Mouse (Mus musculus): Measurements from ENCODE around the gene Osbp2. TPM values are rescaled to one million over a fixed set of nuclear protein-coding genes. Genes with fewer than 3 reads are reported as not detected.
"Not testable (repeated sequence)": the region's sequence is repeated elsewhere in the genome, so short reads cannot be mapped to it uniquely, and the experiment has no call there.

Osbp2 gene
- polyA plus RNA-seq (2015; fragmentation: Nextera tagmentation; extraction: Ambion mirVana) = 1.1 and 1.3 TPM in 2 replicates

- Histone ChIP-seq H3K9me3 (replicated peaks) (no peaks in the 10 kb centered on the region), H3K4me2 (replicated peaks) (peak within 1 kb of the TSS; percentile 92), H3K9ac (peak within 1 kb of the TSS; percentile 39), H3K4me1 (peaks cover 12% of the 10 kb centered on the region), H3K4me3 (replicated peaks) (peak within 1 kb of the TSS; percentile 53), H3K27me3 (peaks cover 16% of the 10 kb centered on the region; the same call in 1 of the 2 replicates), H3K36me3 (no peaks in the 10 kb centered on the region), H3K27ac (replicated peaks) (no peak within 1 kb of the TSS)
- ATAC-seq (ENCODE audit: insufficient number of reproducible peaks, low FRiP score, low TSS enrichment, low read depth) = peak; percentile 92
- WGBS = 4% methylated on average over 51 of the region's 58 CpGs
Observed at GRCm38 (mm10) chr11:3863454-3864112, at the start of gene Osbp2. Gene Osbp2 (minus strand): TSS chr11:3863903.

DNA sequence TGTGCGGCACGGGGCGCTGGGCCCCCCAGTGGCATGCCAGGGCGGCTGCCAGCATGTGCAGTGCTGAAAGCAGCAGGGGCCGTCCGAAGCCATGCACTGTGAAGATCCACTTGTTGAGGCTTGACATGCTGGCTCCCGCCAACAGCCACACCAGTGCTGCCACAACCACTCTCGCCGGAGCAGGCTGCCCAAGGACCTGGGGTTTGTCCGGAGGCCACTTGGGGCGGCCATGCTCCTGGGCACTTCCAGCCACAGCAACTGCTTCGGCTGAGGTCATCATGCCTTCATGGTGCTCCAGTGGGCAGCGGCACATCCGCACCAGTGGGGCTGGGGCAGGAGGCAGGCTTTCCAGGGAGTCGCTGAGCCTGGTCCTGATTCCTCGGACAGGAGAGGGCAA is 49.2 kb upstream of the Osbp2 start:
- H3K9ac ChIP-seq = peak overlapping the region; percentile 44; the same call in 1 of the 2 replicates
- 0 out of 2 replicates have a peak, but pooled peaks cover under 1% of the 10 kb centered on the region for H3K36me3 ChIP-seq
- peak overlapping the region; percentile 93 for H3K27ac ChIP-seq (replicated peaks)
- no peaks in the 10 kb centered on the region for H3K9me3 ChIP-seq (replicated peaks)
- peak overlapping the region; percentile 88 for H3K4me2 ChIP-seq (replicated peaks)
- H3K4me3 ChIP-seq (replicated peaks) = peak overlapping the region; percentile 63
- peaks cover 42% of the 10 kb centered on the region for H3K4me1 ChIP-seq
- no peaks in the 10 kb centered on the region for H3K27me3 ChIP-seq
- 2% methylated on average over 16 of the region's 16 CpGs for WGBS
- peak; percentile 4; the same call in 1 of the 2 replicates for ATAC-seq (ENCODE audit: insufficient number of reproducible peaks, low FRiP score, low TSS enrichment, low read depth)

DNA sequence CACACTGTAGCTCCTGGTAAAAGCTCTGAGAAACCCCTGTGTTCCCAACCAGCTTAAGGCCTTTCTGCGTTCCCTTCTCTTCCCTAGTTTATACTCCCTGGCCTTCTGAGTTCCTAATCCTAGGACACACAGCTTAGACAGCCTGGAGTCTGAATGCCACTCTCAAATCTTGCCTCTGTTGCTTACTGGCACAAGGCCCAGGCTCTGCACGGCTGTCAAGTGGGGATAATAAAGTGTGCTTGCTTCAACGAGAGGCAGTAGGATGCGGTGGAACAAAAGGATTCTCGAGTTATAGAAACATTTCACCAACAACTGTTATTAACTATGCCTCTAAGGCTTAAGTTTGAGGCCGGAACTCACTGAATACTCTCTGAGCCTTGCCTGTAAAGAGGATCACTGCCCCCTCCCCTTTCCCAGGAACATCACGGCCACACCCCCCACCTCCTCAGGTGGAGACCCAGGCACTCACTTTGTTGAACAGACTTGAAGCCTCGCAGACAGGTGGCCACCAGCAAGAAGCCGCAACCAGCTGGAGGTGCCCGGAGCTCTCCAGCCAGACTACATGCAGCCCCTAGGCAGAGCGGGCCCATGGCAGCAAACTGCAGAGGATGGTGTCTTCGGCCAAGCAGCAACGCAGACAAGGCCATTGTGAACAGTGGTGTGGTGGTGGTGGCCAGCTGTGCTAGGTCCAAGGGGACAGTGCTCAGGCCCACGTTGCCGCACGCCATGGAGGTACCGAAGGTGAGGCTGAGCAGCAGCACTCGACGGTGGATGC is 48.6 kb upstream of the Osbp2 start:
- Histone ChIP-seq H3K4me3 (replicated peaks) (peak overlapping the region; percentile 63), H3K27ac (replicated peaks) (peak overlapping the region; percentile 48; the same call in 1 of the 2 replicates), H3K4me1 (peaks cover 42% of the 10 kb centered on the region), H3K36me3 (0 out of 2 replicates have a peak, but pooled peaks cover 6% of the 10 kb centered on the region), H3K9me3 (replicated peaks) (no peaks in the 10 kb centered on the region), H3K27me3 (no peaks in the 10 kb centered on the region), H3K9ac (no peak overlapping the region), H3K4me2 (replicated peaks) (peak overlapping the region; percentile 88)
- ATAC-seq (ENCODE audit: insufficient number of reproducible peaks, low FRiP score, low TSS enrichment, low read depth) = peak; percentile 13; the same call in 1 of the 2 replicates
- WGBS = 14% methylated on average over 19 of the region's 19 CpGs

DNA sequence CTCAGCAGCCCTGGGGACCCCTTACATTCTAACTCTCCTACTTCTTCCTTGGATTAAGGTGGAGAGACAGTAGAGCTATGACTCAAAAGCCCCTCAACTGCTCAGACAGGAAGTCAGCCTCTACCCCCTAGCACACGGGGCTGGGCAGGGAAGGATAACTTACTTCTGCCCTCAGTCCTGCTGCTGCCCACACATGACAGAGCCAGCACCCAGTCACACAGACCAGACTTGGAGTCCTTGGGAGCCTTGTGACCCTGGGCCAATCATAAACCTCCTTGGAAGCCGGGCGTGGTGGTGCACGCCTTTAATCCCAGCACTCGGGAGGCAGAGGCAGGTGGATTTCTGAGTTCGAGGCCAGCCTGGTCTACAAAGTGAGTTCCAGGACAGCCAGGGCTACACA is 47.7 kb upstream of the Osbp2 start:
- not testable (repeated sequence) for H3K36me3 ChIP-seq; H3K9ac ChIP-seq; ATAC-seq (ENCODE audit: insufficient number of reproducible peaks, low FRiP score, low TSS enrichment, low read depth); H3K4me3 ChIP-seq (replicated peaks); H3K27me3 ChIP-seq; H3K27ac ChIP-seq (replicated peaks); H3K9me3 ChIP-seq (replicated peaks)
- WGBS = 82% methylated on average over 6 of the region's 6 CpGs
- Histone ChIP-seq H3K4me2 (replicated peaks) (peak overlapping the region; percentile 26), H3K4me1 (peaks cover 42% of the 10 kb centered on the region)

GRCm38 (mm10) chr11:3910513-3911310 is 47.0 kb upstream of the Osbp2 start:
- WGBS = 54% methylated on average over 5 of the region's 5 CpGs
- no peak overlapping the region for H3K9ac ChIP-seq

GRCm38 (mm10) chr11:3909236-3909635 is 45.5 kb upstream of the Osbp2 start:
- Histone ChIP-seq H3K4me2 (replicated peaks) (no peak overlapping the region), H3K9ac (no peak overlapping the region), H3K4me1 (peaks cover 38% of the 10 kb centered on the region), H3K9me3 (replicated peaks) (no peaks in the 10 kb centered on the region), H3K4me3 (replicated peaks) (no peak overlapping the region), H3K27me3 (no peaks in the 10 kb centered on the region), H3K36me3 (0 out of 2 replicates have a peak, but pooled peaks cover 8% of the 10 kb centered on the region), H3K27ac (replicated peaks) (no peak overlapping the region)
- 86% methylated on average over 4 of the region's 4 CpGs for WGBS
- ATAC-seq (ENCODE audit: insufficient number of reproducible peaks, low FRiP score, low TSS enrichment, low read depth) = no peak

More at GRCm38 (mm10) chr11:3910513-3911310, 47.0 kb upstream of the Osbp2 start:
- peak overlapping the region; percentile 26 for H3K4me2 ChIP-seq (replicated peaks)
- no peak for ATAC-seq (ENCODE audit: insufficient number of reproducible peaks, low FRiP score, low TSS enrichment, low read depth)
- no peak overlapping the region for H3K4me3 ChIP-seq (replicated peaks)
- 0 out of 2 replicates have a peak, but pooled peaks cover 8% of the 10 kb centered on the region for H3K36me3 ChIP-seq
- peaks cover 42% of the 10 kb centered on the region for H3K4me1 ChIP-seq
- no peaks in the 10 kb centered on the region for H3K9me3 ChIP-seq (replicated peaks)
- H3K27ac ChIP-seq (replicated peaks) = no peak overlapping the region
- no peaks in the 10 kb centered on the region for H3K27me3 ChIP-seq

DNA sequence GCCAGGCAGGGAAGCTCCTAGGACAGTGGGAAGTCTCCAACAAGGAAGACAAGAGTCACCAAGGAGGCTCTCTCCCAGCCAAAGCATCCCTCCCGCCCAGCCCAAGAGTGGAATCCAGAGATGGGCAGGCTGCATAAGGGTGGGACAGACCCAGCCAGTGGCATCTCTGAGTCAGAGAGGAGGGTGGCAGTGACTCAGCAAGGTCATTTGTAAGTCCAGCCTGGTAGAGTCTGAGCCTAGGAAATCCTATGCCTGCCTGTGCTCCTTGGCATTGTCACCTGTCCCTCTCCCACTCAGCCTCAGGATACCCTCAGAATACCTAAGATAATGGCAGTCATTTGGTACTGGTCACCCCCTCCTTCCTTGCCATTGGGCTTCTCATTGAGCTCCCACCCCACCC is 41.7 kb upstream of the Osbp2 start:
- peaks cover 4% of the 10 kb centered on the region; the same call in 1 of the 2 replicates for H3K4me1 ChIP-seq
- H3K4me3 ChIP-seq (replicated peaks) = no peak overlapping the region
- H3K9ac ChIP-seq = no peak overlapping the region
- no peaks in the 10 kb centered on the region for H3K27me3 ChIP-seq
- H3K27ac ChIP-seq (replicated peaks) = no peak overlapping the region
- H3K36me3 ChIP-seq = 0 out of 2 replicates have a peak, but pooled peaks cover 8% of the 10 kb centered on the region
- H3K9me3 ChIP-seq (replicated peaks) = no peaks in the 10 kb centered on the region
- 86% methylated on average over 1 of the region's 1 CpGs for WGBS
- ATAC-seq (ENCODE audit: insufficient number of reproducible peaks, low FRiP score, low TSS enrichment, low read depth) = no peak
- H3K4me2 ChIP-seq (replicated peaks) = no peak overlapping the region

DNA sequence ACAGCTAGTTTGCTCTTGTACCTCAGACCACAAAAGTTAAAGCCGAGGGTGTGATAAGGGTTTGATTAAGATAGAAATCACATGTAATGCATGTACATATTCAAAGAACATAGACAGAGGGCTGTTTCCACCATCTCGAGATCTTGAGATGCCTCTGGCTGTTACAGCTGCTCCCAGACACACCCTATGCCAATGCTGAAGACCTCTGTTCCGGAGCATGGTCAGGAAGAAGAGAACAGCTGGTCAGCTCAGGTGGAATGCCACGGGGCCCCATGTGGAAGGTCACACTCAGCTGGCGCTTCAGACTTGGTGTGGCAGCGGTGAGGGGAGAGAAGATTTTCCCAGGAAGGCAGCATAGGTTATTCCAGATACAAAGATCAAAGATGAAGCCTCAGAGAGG is 41.0 kb upstream of the Osbp2 start:
- WGBS = 72% methylated on average over 6 of the region's 6 CpGs
- ATAC-seq (ENCODE audit: insufficient number of reproducible peaks, low FRiP score, low TSS enrichment, low read depth) = no peak

DNA sequence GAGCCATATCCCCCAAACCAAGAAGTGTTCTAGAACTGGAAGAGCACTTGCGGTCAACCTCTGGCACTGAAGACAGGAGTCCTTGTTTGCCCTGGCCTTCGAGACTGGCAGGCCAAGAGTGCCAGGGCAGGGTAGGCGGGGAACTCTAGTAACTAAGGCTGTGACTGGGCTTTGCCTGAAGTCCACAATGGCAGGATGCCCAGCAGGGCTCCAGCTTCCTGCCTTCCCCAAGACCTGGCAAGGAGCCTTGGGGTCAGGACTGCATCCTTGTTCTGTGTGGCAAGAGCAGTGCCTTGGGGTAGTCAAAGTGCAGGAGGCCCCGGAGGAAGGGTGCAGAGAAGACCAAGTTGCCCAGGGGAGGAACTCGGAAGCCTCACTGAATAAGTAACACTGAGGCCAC is 39.3 kb upstream of the Osbp2 start:
- 0 out of 2 replicates have a peak, but pooled peaks have one; percentile 22 for ATAC-seq (ENCODE audit: insufficient number of reproducible peaks, low FRiP score, low TSS enrichment, low read depth)

More for the DNA sequence above, 41.0 kb upstream of the Osbp2 start:
- H3K9me3 ChIP-seq (replicated peaks) = no peaks in the 10 kb centered on the region
- 0 out of 2 replicates have a peak, but pooled peaks cover 8% of the 10 kb centered on the region for H3K36me3 ChIP-seq
- H3K4me3 ChIP-seq (replicated peaks) = no peak overlapping the region
- no peak overlapping the region for H3K27ac ChIP-seq (replicated peaks)
- H3K4me2 ChIP-seq (replicated peaks) = no peak overlapping the region
- no peaks in the 10 kb centered on the region for H3K27me3 ChIP-seq
- H3K4me1 ChIP-seq = no peaks in the 10 kb centered on the region
- H3K9ac ChIP-seq = no peak overlapping the region

DNA sequence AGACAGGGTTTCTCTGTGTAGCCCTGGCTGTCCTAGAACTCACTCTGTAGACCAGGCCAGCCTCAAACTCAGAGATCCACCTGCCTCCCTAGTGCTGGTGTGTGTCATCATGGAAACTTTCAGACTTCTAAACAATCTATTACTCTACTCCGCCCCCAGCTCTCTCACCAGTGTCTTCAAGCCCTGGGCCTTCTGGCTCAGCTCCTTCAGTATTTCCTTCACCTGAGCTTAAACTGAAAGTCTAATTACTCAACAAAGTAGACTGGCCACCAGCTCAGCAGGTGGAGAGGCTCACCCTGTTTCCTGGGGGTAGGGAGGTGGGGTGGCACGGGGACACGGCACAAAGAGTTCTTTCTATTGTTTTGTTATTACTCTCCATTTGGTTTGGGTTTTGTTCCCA is 38.8 kb upstream of the Osbp2 start:
- no peak overlapping the region for H3K9ac ChIP-seq
- ATAC-seq (ENCODE audit: insufficient number of reproducible peaks, low FRiP score, low TSS enrichment, low read depth) = no peak
- no peak overlapping the region for H3K27ac ChIP-seq (replicated peaks)
- H3K4me3 ChIP-seq (replicated peaks) = no peak overlapping the region
- 82% methylated on average over 3 of the region's 3 CpGs for WGBS
- H3K9me3 ChIP-seq (replicated peaks) = no peaks in the 10 kb centered on the region
- no peaks in the 10 kb centered on the region for H3K27me3 ChIP-seq
- no peaks in the 10 kb centered on the region for H3K4me1 ChIP-seq
- H3K4me2 ChIP-seq (replicated peaks) = no peak overlapping the region
- 0 out of 2 replicates have a peak, but pooled peaks cover 5% of the 10 kb centered on the region for H3K36me3 ChIP-seq

More for the DNA sequence above, 39.3 kb upstream of the Osbp2 start:
- Histone ChIP-seq H3K27me3 (no peaks in the 10 kb centered on the region), H3K27ac (replicated peaks) (no peak overlapping the region), H3K4me1 (no peaks in the 10 kb centered on the region), H3K9ac (no peak overlapping the region), H3K9me3 (replicated peaks) (no peaks in the 10 kb centered on the region), H3K4me3 (replicated peaks) (no peak overlapping the region), H3K4me2 (replicated peaks) (no peak overlapping the region), H3K36me3 (0 out of 2 replicates have a peak, but pooled peaks cover 8% of the 10 kb centered on the region)
- 68% methylated on average over 5 of the region's 5 CpGs for WGBS

Data from embryonic facial prominence, embryonic 15.5 days (tissue).